Mouse (Mus musculus) myocyte (in vitro differentiated cells): Measurements from ENCODE around the gene Cryl1. TPM values are rescaled to one million over a fixed set of nuclear protein-coding genes. Genes with fewer than 3 reads are reported as not detected.

Experiments used
- H3K27me3 ChIP-seq: one replicate; pipeline ENCODE4 v1.6.1; 2011; ENCODE audit not compliant: control insufficient read depth, insufficient read depth, insufficient read length
- H3K36me3 ChIP-seq: one replicate; pipeline ENCODE4 v1.6.1; 2011; ENCODE audit not compliant: control insufficient read depth, insufficient read depth
- H3K4me2 ChIP-seq: one replicate; pipeline ENCODE4 v1.6.1; 2011; ENCODE audit warnings: low read depth, control low read depth
- H3K4me3 ChIP-seq: one replicate; pipeline ENCODE4 v1.5.1; 2011; ENCODE audit warnings: mild to moderate bottlenecking, control low read depth, moderate library complexity
- H3K79me2 ChIP-seq: one replicate; pipeline ENCODE4 v1.6.1; 2011; ENCODE audit not compliant: control insufficient read depth, insufficient read depth
- H3ac ChIP-seq: one replicate; pipeline ENCODE4 v1.6.1; 2011; ENCODE audit not compliant: control insufficient read depth, insufficient read length
- CEBPB ChIP-seq: IDR thresholded peaks from 2 replicates; pipeline ENCODE4 v1.6.1; 2011; ENCODE audit warnings: mild to moderate bottlenecking, moderate library complexity; ENCODE audit not compliant: poor library complexity, insufficient read depth, severe bottlenecking
- E2F4 ChIP-seq: IDR thresholded peaks from one replicate; pipeline ENCODE4 v1.6.1; 2011; ENCODE audit warnings: mild to moderate bottlenecking, control low read depth, moderate library complexity; ENCODE audit not compliant: insufficient read depth
- MAX ChIP-seq: IDR thresholded peaks from one replicate; pipeline ENCODE4 v1.6.1; 2011; ENCODE audit warnings: low read depth, mild to moderate bottlenecking, control low read depth
- MYOD1 ChIP-seq, 3 experiments: IDR thresholded peaks; one replicate each; pipeline ENCODE4 v1.6.1; 2011; ENCODE audit warnings: control low read depth in 2 of 3, low read depth in 2 of 3, mild to moderate bottlenecking in 2 of 3, moderate library complexity in 1 of 3; ENCODE audit not compliant: insufficient read length in 2 of 3, control insufficient read depth in 1 of 3
- MYOG ChIP-seq, 3 experiments: IDR thresholded peaks; one replicate each; pipeline ENCODE4 v1.6.1; 2011; ENCODE audit warnings: control low read depth in 2 of 3, low read depth in 2 of 3, mild to moderate bottlenecking in 2 of 3; ENCODE audit not compliant: insufficient read length in 2 of 3, control insufficient read depth in 1 of 3, insufficient read depth in 1 of 3
- POLR2A ChIP-seq: IDR thresholded peaks from one replicate; pipeline ENCODE4 v1.6.1; 2011; ENCODE audit warnings: low read depth, mild to moderate bottlenecking, control low read depth, moderate library complexity; ENCODE audit not compliant: insufficient read length
- POLR2AphosphoS2 ChIP-seq: IDR thresholded peaks from one replicate; pipeline ENCODE4 v1.6.1; 2011; ENCODE audit warnings: low read depth, control low read depth; ENCODE audit not compliant: insufficient read length
- REST ChIP-seq: IDR thresholded peaks from one replicate; pipeline ENCODE4 v1.6.1; 2011; ENCODE audit warnings: mild to moderate bottlenecking, control low read depth, moderate library complexity; ENCODE audit not compliant: insufficient read depth, insufficient read length
- SRF ChIP-seq: IDR thresholded peaks from one replicate; pipeline ENCODE4 v1.6.1; 2011; ENCODE audit warnings: low read depth; ENCODE audit not compliant: control insufficient read depth, insufficient read length
- TCF12 ChIP-seq: IDR thresholded peaks from one replicate; pipeline ENCODE4 v1.6.1; 2011; ENCODE audit warnings: mild to moderate bottlenecking, control low read depth; ENCODE audit not compliant: poor library complexity, insufficient read depth, severe bottlenecking
- TCF3 ChIP-seq: IDR thresholded peaks from one replicate; pipeline ENCODE4 v1.6.1; 2011; ENCODE audit warnings: low read depth, control low read depth; ENCODE audit not compliant: insufficient read length
- USF1 ChIP-seq: IDR thresholded peaks from one replicate; pipeline ENCODE4 v1.6.1; 2011; ENCODE audit warnings: low read depth, mild to moderate bottlenecking, control low read depth, moderate library complexity
- polyA plus RNA-seq: library from polyadenylated mRNA; unstranded; fragments of >200 nt; fragmentation: generic; extraction: Trizol; gene quantifications from one replicate; pipeline ENCODE4 v1.2.1, GENCODE M21; 2012; ENCODE audit warnings: missing spikeins

The Cryl1 gene
- polyA plus RNA-seq, 1 experiment, result 0.72 TPM

DNA sequence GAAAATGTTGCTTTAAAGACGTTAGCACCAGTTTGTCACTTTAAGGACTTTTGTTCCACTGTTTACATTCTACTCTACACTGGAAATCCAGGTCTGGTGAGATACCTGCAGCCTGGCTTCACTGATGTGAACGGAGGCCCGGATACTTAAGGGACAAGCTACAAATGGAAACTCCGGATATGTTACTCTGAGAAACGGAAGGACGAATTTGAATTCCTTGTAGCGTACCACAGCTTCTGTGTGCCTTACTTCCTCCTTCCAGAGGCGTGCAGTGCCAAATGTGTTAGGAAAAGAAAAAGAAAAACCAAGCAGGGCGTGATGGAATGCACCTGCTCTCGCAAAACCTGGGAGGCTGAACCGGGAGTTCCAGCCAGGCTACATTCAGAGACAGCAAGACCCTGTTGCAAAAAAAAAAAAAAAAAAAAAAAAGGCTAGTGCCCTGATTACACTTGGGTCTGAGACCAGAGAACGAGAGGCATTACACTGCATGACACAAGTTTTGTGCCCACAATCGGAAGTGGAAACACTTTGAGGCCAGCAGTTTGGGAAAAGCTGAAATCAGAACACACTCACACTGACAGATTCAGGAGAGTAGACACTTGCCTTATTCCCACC lies 591 bp upstream of the Cryl1 start:
- Histone ChIP-seq H3K27me3 (peaks cover 6% of the 10 kb centered on the region), H3K79me2 (no peaks in the 10 kb centered on the region), H3K4me2 (peak overlapping the region; percentile 70), H3K4me3 (peak overlapping the region; percentile 2), H3ac (no peak overlapping the region), H3K36me3 (no peaks in the 10 kb centered on the region)
- TF ChIP-seq MYOG (IDR thresholded peaks at IDR 0.05; ENCODE audit: control insufficient read depth in 1 of 3, insufficient read depth in 1 of 3, insufficient read length in 2 of 3, low read depth in 2 of 3), result no peak
- no peak for TF ChIP-seq POLR2A
- TF ChIP-seq REST, result no peak
- TF ChIP-seq MYOD1 (IDR thresholded peaks at IDR 0.05; ENCODE audit: control insufficient read depth in 1 of 3, insufficient read length in 2 of 3, low read depth in 2 of 3), result no peak
- no peak for TF ChIP-seq USF1
- TF ChIP-seq TCF3, result no peak
- TF ChIP-seq MAX, result no peak
- TF ChIP-seq TCF12, result no peak
- TF ChIP-seq SRF, result no peak
- no peak for TF ChIP-seq POLR2AphosphoS2
- TF ChIP-seq CEBPB, result no peak
- TF ChIP-seq E2F4, result no peak

DNA sequence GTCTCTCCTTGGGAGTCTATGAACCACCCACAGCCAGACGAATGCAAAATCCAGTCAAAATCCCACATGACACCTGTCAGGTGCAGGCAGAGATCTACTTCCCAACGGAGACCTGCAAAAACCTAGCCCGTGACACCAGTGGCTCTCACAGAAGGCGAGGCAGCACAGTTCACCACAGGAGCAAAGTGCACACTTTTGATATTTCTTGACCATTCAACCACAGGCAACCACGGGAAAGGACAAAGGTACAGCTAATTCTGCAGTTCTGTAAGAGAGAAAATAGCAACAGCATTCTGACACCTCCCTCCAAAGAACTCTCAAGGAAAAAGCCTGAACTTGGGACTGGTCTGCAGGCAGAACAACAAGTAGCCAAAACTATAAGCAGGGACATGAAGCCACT lies 1.1 kb downstream of the Cryl1 start:
- Histone ChIP-seq H3K4me3 (no peak overlapping the region), H3K4me2 (no peak overlapping the region), H3K27me3 (peaks cover 13% of the 10 kb centered on the region), H3ac (no peak overlapping the region), H3K79me2 (no peaks in the 10 kb centered on the region), H3K36me3 (no peaks in the 10 kb centered on the region)
- TF ChIP-seq REST (no peak), POLR2AphosphoS2 (no peak), TCF12 (no peak), MAX (no peak), MYOD1 (IDR thresholded peaks at IDR 0.05; ENCODE audit: control insufficient read depth in 1 of 3, insufficient read length in 2 of 3, low read depth in 2 of 3) (no peak), SRF (no peak), USF1 (no peak), CEBPB (no peak), MYOG (IDR thresholded peaks at IDR 0.05; ENCODE audit: control insufficient read depth in 1 of 3, insufficient read depth in 1 of 3, insufficient read length in 2 of 3, low read depth in 2 of 3) (no peak), POLR2A (no peak), E2F4 (no peak), TCF3 (no peak)

DNA sequence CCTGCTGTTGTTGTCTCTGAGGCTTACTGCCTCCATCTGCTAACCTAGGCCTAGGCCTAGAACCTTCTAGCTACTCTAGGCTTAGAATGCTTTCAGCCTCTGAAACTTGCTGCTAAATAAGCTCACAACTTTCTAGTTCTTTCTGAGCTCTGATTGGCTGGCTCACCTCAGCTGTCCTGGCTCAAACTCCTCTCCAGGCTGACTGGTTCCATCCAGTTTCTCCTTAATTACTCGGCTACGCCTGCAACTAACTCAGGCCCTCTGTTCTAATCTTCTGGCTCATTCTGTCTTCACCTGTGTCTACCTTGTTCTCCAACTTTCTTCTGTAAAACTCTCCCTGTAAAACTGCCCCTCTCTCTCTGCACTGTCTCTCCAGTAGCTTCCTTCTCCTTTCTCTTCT lies 2.9 kb downstream of the Cryl1 start:
- Histone ChIP-seq H3K79me2 (no peaks in the 10 kb centered on the region), H3K27me3 (peaks cover 12% of the 10 kb centered on the region), H3K4me3 (no peak overlapping the region), H3K36me3 (no peaks in the 10 kb centered on the region), H3K4me2 (no peak overlapping the region), H3ac (no peak overlapping the region)
- TF ChIP-seq MYOD1 (IDR thresholded peaks at IDR 0.05; ENCODE audit: control insufficient read depth in 1 of 3, insufficient read length in 2 of 3, low read depth in 2 of 3), result no peak
- TF ChIP-seq CEBPB, result no peak

- H3K4me3 ChIP-seq, result no peak overlapping the region
- H3K79me2 ChIP-seq, result no peaks in the 10 kb centered on the region
- H3K4me2 ChIP-seq, result no peak overlapping the region
- H3ac ChIP-seq, result no peak overlapping the region
- no peak for TF ChIP-seq E2F4
- TF ChIP-seq SRF, result no peak
- TF ChIP-seq MYOD1 (IDR thresholded peaks at IDR 0.05; ENCODE audit: control insufficient read depth in 1 of 3, insufficient read length in 2 of 3, low read depth in 2 of 3), result no peak
- TF ChIP-seq USF1, result no peak
- no peak for TF ChIP-seq MAX
- TF ChIP-seq POLR2A, result no peak
- TF ChIP-seq POLR2AphosphoS2, result no peak
- no peak for TF ChIP-seq MYOG (IDR thresholded peaks at IDR 0.05; ENCODE audit: control insufficient read depth in 1 of 3, insufficient read depth in 1 of 3, insufficient read length in 2 of 3, low read depth in 2 of 3)
- TF ChIP-seq REST, result no peak
- TF ChIP-seq CEBPB, result no peak
- TF ChIP-seq TCF3, result no peak
- TF ChIP-seq TCF12, result no peak
- H3K27me3 ChIP-seq, result peaks cover 8% of the 10 kb centered on the region
- H3K36me3 ChIP-seq, result no peaks in the 10 kb centered on the region
Observed at GRCm38 (mm10) chr14:57392278-57392677, 6.1 kb downstream of the Cryl1 start.

DNA sequence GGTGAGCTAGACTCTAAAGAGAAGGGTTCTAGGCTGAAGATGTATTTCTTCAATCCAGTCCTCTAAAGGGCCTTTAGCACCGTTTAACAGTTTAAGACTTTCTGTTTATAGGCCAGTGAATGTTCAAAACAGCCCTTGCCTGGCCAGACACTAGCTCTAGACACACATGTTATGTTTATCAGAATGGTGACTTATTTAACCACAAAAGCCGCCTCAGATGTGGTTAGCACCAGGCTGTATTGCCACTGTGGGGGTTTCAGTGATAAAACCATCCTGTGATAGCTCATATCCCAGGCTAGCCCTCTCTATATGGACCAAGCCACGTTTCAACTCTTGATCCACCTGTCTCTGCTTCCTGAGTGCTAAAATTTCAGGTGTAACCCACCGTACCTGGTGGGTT lies 6.7 kb downstream of the Cryl1 start:
- no peak overlapping the region for H3ac ChIP-seq
- H3K4me3 ChIP-seq, result no peak overlapping the region
- H3K4me2 ChIP-seq, result no peak overlapping the region
- no peaks in the 10 kb centered on the region for H3K79me2 ChIP-seq
- H3K36me3 ChIP-seq, result no peaks in the 10 kb centered on the region
- peaks cover 8% of the 10 kb centered on the region for H3K27me3 ChIP-seq
- TF ChIP-seq CEBPB (no peak), E2F4 (no peak)
